Mouse (Mus musculus) ES-E14 (cell line): ENCODE data around the gene Pycr2. TPM values are rescaled to one million over a fixed set of nuclear protein-coding genes. Genes with fewer than 3 reads are reported as not detected.

Source experiments
- DNase-seq: peaks from one replicate; pipeline ENCODE4 v3.0.0-alpha.2; 2013; ENCODE audit warnings: low read depth, low spot score
- H3K27ac ChIP-seq: 2 replicates; pipeline ENCODE4 v1.5.1; 2012; ENCODE audit warnings: low read depth, mild to moderate bottlenecking, low read length, moderate library complexity, mixed read lengths; ENCODE audit not compliant: poor library complexity, insufficient read depth, severe bottlenecking
- H3K36me3 ChIP-seq: 2 replicates; pipeline ENCODE4 v1.6.1; 2012; ENCODE audit warnings: mild to moderate bottlenecking, low read length, moderate library complexity, mixed read lengths; ENCODE audit not compliant: control insufficient read depth, poor library complexity, insufficient read depth, severe bottlenecking
- H3K4me1 ChIP-seq, 2 experiments: fragments of 150-350 bp in 1 of 2; sonication (generic) in 1 of 2; 2 replicates each; pipeline ENCODE4 v1.6.1; 2012; ENCODE audit warnings: low read length in 2 of 2, mild to moderate bottlenecking in 1 of 2, mixed read lengths in 1 of 2; ENCODE audit not compliant: control insufficient read depth in 2 of 2, insufficient read depth in 2 of 2, poor library complexity in 1 of 2
- H3K4me3 ChIP-seq, 2 experiments: fragments of 150-350 bp in 1 of 2; sonication (generic) in 1 of 2; 2 replicates each; pipeline ENCODE4 v1.5.1; 2012; ENCODE audit warnings: low read length in 2 of 2, low read depth in 1 of 2, mild to moderate bottlenecking in 1 of 2, mixed read lengths in 1 of 2; ENCODE audit not compliant: insufficient read depth in 1 of 2, poor library complexity in 1 of 2, severe bottlenecking in 1 of 2
- H3K9ac ChIP-seq: 2 replicates; pipeline ENCODE4 v1.6.1; 2012; ENCODE audit warnings: low read depth, mild to moderate bottlenecking, low read length, mixed read lengths; ENCODE audit not compliant: poor library complexity, insufficient read depth, severe bottlenecking
- H3K9me3 ChIP-seq: fragments of 150-350 bp; sonication (generic); 2 replicates; pipeline ENCODE4 v1.6.1; 2012; ENCODE audit warnings: low read depth, mild to moderate bottlenecking, low read length; ENCODE audit not compliant: control insufficient read depth, insufficient read depth
- CHD2 ChIP-seq: IDR thresholded peaks from 2 replicates; pipeline ENCODE4 v1.6.1; 2014; ENCODE audit warnings: mild to moderate bottlenecking, low read depth, low read length, inconsistent platforms
- HCFC1 ChIP-seq: IDR thresholded peaks from 2 replicates; pipeline ENCODE4 v1.6.1; 2012; ENCODE audit warnings: low read length, inconsistent platforms, borderline replicate concordance; ENCODE audit not compliant: insufficient read depth
- MAFK ChIP-seq: IDR thresholded peaks from 2 replicates; pipeline ENCODE4 v1.6.1; 2014; ENCODE audit warnings: mild to moderate bottlenecking, low read depth, low read length, inconsistent platforms; ENCODE audit not compliant: insufficient read depth
- ZC3H11A ChIP-seq: IDR thresholded peaks from 2 replicates; pipeline ENCODE4 v1.6.1; 2012; ENCODE audit warnings: low read depth, mild to moderate bottlenecking, inconsistent platforms, low read length, borderline replicate concordance
- ZNF384 ChIP-seq: IDR thresholded peaks from 2 replicates; pipeline ENCODE4 v1.6.1; 2012; ENCODE audit warnings: low read depth, low read length, inconsistent platforms
- in situ Hi-C, 2 experiments: fragments of 600-800 bp; cut with MboI; formaldehyde crosslinking; loops; one replicate each; pipeline ENCODE4 v1.15.1; 2025; ENCODE audit warnings: low sequenced_read_pairs in 2 of 2, inconsistent platforms in 1 of 2; ENCODE audit not compliant: unreplicated experiment in 2 of 2
- total RNA-seq: library from RNA; depleted of rRNA; stranded (reverse); fragments of 300-350 nt; gene quantifications from 2 replicates; pipeline ENCODE4 v1.2.3, GENCODE M21; 2012

Pycr2 gene
- total RNA-seq, 1 experiment: 122 TPM

GRCm38 (mm10) chr1:180912792-180913191, 8.7 kb downstream of the Pycr2 start:
- no peak for DNase-seq
- Histone ChIP-seq H3K4me1 (peaks cover 7 to 25% of the 10 kb centered on the region in 2 experiments), H3K9ac (no peak overlapping the region), H3K27ac (no peak overlapping the region), H3K4me3 (no peak overlapping the region), H3K9me3 (no peaks in the 10 kb centered on the region), H3K36me3 (peaks cover 13% of the 10 kb centered on the region)
- in situ Hi-C loops: no loop called here
- no peak for TF ChIP-seq HCFC1
- no peak for TF ChIP-seq ZC3H11A
- no peak for TF ChIP-seq MAFK
- no peak for TF ChIP-seq ZNF384

- no peak overlapping the region for H3K9ac ChIP-seq
- no peak for TF ChIP-seq HCFC1
- peaks cover 3% of the 10 kb centered on the region; the same call in 1 of the 2 replicates for H3K36me3 ChIP-seq
- in situ Hi-C loops: no loop called here
- DNase-seq: no peak
- peaks cover 7 to 25% of the 10 kb centered on the region in 2 experiments for H3K4me1 ChIP-seq
- H3K4me3 ChIP-seq: no peak overlapping the region
- no peak overlapping the region for H3K27ac ChIP-seq
- no peaks in the 10 kb centered on the region for H3K9me3 ChIP-seq
Measured at GRCm38 (mm10) chr1:180913797-180914196, 9.7 kb downstream of the Pycr2 start.

- no peak overlapping the region for H3K9ac ChIP-seq
- no peak for DNase-seq
- no peak overlapping the region for H3K27ac ChIP-seq
- in situ Hi-C loops: no loop called here
- H3K36me3 ChIP-seq: no peaks in the 10 kb centered on the region; the same call in 1 of the 2 replicates
- TF ChIP-seq HCFC1: no peak
- TF ChIP-seq ZC3H11A: no peak
- no peak for TF ChIP-seq CHD2
- no peak for TF ChIP-seq MAFK
- TF ChIP-seq ZNF384: no peak
- H3K4me1 ChIP-seq: peaks cover 4 to 20% of the 10 kb centered on the region in 2 experiments
- H3K4me3 ChIP-seq: no peak overlapping the region
- H3K9me3 ChIP-seq: no peaks in the 10 kb centered on the region
Measured at GRCm38 (mm10) chr1:180916425-180916824, 12.3 kb downstream of the Pycr2 start.

GRCm38 (mm10) chr1:180917053-180917452, 13.0 kb downstream of the Pycr2 start:
- no peak for TF ChIP-seq HCFC1
- no peak for TF ChIP-seq ZC3H11A
- TF ChIP-seq ZNF384: no peak
- no peak for TF ChIP-seq MAFK
- no peak for TF ChIP-seq CHD2
- DNase-seq: no peak
- no peaks in the 10 kb centered on the region; the same call in 1 of the 2 replicates for H3K36me3 ChIP-seq
- no peaks in the 10 kb centered on the region for H3K9me3 ChIP-seq
- H3K27ac ChIP-seq: no peak overlapping the region
- H3K4me3 ChIP-seq: no peak overlapping the region
- peaks cover 3 to 20% of the 10 kb centered on the region in 2 experiments for H3K4me1 ChIP-seq
- no peak overlapping the region for H3K9ac ChIP-seq
- in situ Hi-C loops: no loop called here

- no peaks in the 10 kb centered on the region for H3K9me3 ChIP-seq
- no peaks in the 10 kb centered on the region for H3K36me3 ChIP-seq
- in situ Hi-C loops: no loop called here
- no peak overlapping the region for H3K27ac ChIP-seq
- no peak for TF ChIP-seq MAFK
- peak; percentile 33; the same call in 1 of the 2 replicates for TF ChIP-seq ZC3H11A
- TF ChIP-seq ZNF384: 0 out of 2 replicates have a peak, but pooled peaks have one; percentile 12
- no peak overlapping the region for H3K4me3 ChIP-seq
- H3K9ac ChIP-seq: no peak overlapping the region
- peaks cover 3 to 32% of the 10 kb centered on the region in 2 experiments; a peak in 3 of 4 replicates for H3K4me1 ChIP-seq
- peak; percentile 83 for DNase-seq
Measured at GRCm38 (mm10) chr1:180919686-180920085, 15.6 kb downstream of the Pycr2 start.
